Mouse (Mus musculus) heart, embryonic 12.5 days (tissue): Measurements from ENCODE around the gene Adgrg1. TPM values are rescaled to one million over a fixed set of nuclear protein-coding genes. Genes with fewer than 3 reads are reported as not detected.

ENCODE experiments used
- polyA plus RNA-seq: library from polyadenylated mRNA; unstranded; fragments of >200 nt; fragmentation: Nextera tagmentation; extraction: Ambion mirVana; gene quantifications from 2 replicates; pipeline ENCODE4 v1.2.1, GENCODE M21; 2016

The Adgrg1 gene
- polyA plus RNA-seq, 1 experiment from 2014 or later, result 6.0 TPM

Other genes with a start within 250 kb of the Adgrg1 start
- gene Ccl22, start 229.2 kb upstream of the Adgrg1 start, polyA plus RNA-seq, result not detected in 2 replicates
- gene Cx3cl1, start 202.7 kb upstream of the Adgrg1 start, polyA plus RNA-seq, result 13.1 and 15.2 TPM in 2 replicates
- 0.75 TPM in 1 of 2 replicates, not detected in the other for gene Ccl17, start 164.3 kb upstream of the Adgrg1 start, polyA plus RNA-seq
- 118 and 121 TPM in 2 replicates for gene Coq9, start 136.4 kb upstream of the Adgrg1 start, polyA plus RNA-seq
- 102 and 109 TPM in 2 replicates for gene Ciapin1, start 136.4 kb upstream of the Adgrg1 start, polyA plus RNA-seq
- 122 and 126 TPM in 2 replicates for gene Polr2c, start 117.3 kb upstream of the Adgrg1 start, polyA plus RNA-seq
- gene Dok4, start 98.4 kb upstream of the Adgrg1 start, polyA plus RNA-seq, result 53.3 and 54.2 TPM in 2 replicates
- gene Ccdc102a, start 56.7 kb upstream of the Adgrg1 start, polyA plus RNA-seq, result 26.2 and 28.2 TPM in 2 replicates
- gene Adgrg5, start 51.1 kb upstream of the Adgrg1 start, polyA plus RNA-seq, result 0.09 TPM in 1 of 2 replicates, not detected in the other
- gene Adgrg3, start 42.9 kb downstream of the Adgrg1 start, polyA plus RNA-seq, result 2.7 and 3.1 TPM in 2 replicates
- not detected in 2 replicates for gene Drc7, start 80.4 kb downstream of the Adgrg1 start, polyA plus RNA-seq
- 18.4 and 25.8 TPM in 2 replicates for gene Katnb1, start 106.4 kb downstream of the Adgrg1 start, polyA plus RNA-seq
- gene Kifc3, start 228.1 kb downstream of the Adgrg1 start, polyA plus RNA-seq, result 13.4 and 16.4 TPM in 2 replicates